Mouse (Mus musculus) midbrain, embryonic 10.5 days (tissue): ENCODE measurements around the gene Tanc1. TPM values are rescaled to one million over a fixed set of nuclear protein-coding genes. Genes with fewer than 3 reads are reported as not detected.
A peak's percentile ranks its signal among the peaks of the same experiment; 100 is the strongest.

Source experiments
- DNase-seq: peaks from one replicate; pipeline ENCODE4 v3.0.0-alpha.2; 2017; ENCODE audit warnings: low spot score
- H3K27ac ChIP-seq: fragments of 300-500 bp; sonication (generic); replicated peaks from 2 replicates; pipeline ENCODE4 v1.5.1; 2016; ENCODE audit warnings: mild to moderate bottlenecking
- H3K27me3 ChIP-seq: fragments of 300-500 bp; sonication (generic); 2 replicates; pipeline ENCODE4 v1.6.1; 2016; ENCODE audit warnings: low read depth, mild to moderate bottlenecking; ENCODE audit not compliant: poor library complexity, severe bottlenecking
- H3K36me3 ChIP-seq: fragments of 300-500 bp; sonication (generic); 2 replicates; pipeline ENCODE4 v1.6.1; 2016; ENCODE audit warnings: mild to moderate bottlenecking, moderate library complexity
- H3K4me1 ChIP-seq: fragments of 300-500 bp; sonication (generic); 2 replicates; pipeline ENCODE4 v1.6.1; 2016
- H3K4me3 ChIP-seq: fragments of 300-500 bp; sonication (generic); 2 replicates; pipeline ENCODE4 v1.5.1; 2016; ENCODE audit warnings: mild to moderate bottlenecking, moderate library complexity
- H3K9me3 ChIP-seq: fragments of 300-500 bp; sonication (generic); replicated peaks from 2 replicates; pipeline ENCODE4 v1.6.1; 2016; ENCODE audit warnings: mild to moderate bottlenecking
- WGBS: fragments of 180-500 bp; shearing (Covaris S2); methylation state at CpG from one replicate; pipeline ENCODE4 v1.1.7; 2016; 5-methylcytosine and 5-hydroxymethylcytosine counted together
- polyA plus RNA-seq: library from polyadenylated mRNA; unstranded; fragments of >200 nt; fragmentation: Nextera tagmentation; extraction: Ambion mirVana; gene quantifications from 2 replicates; pipeline ENCODE4 v1.2.1, GENCODE M21; 2016

Tanc1 gene
- polyA plus RNA-seq, 1 experiment from 2014 or later, result 11.9 TPM

GRCm38 (mm10) chr2:59664803-59665567 lies 53.1 kb downstream of the Tanc1 start:
- no peaks in the 10 kb centered on the region for H3K27me3 ChIP-seq
- no peak overlapping the region for H3K4me3 ChIP-seq
- 87% methylated on average over 16 of the region's 16 CpGs for WGBS

GRCm38 (mm10) chr2:59666533-59666932 lies 54.7 kb downstream of the Tanc1 start:
- DNase-seq, result no peak
- Histone ChIP-seq H3K27me3 (0 out of 2 replicates have a peak, but pooled peaks cover 3% of the 10 kb centered on the region), H3K4me1 (peaks cover 23% of the 10 kb centered on the region), H3K36me3 (no peaks in the 10 kb centered on the region), H3K9me3 (no peaks in the 10 kb centered on the region), H3K27ac (no peak overlapping the region), H3K4me3 (no peak overlapping the region)
- 92% methylated on average over 5 of the region's 5 CpGs for WGBS

More at GRCm38 (mm10) chr2:59664803-59665567, 53.1 kb downstream of the Tanc1 start:
- H3K4me1 ChIP-seq, result peaks cover 24% of the 10 kb centered on the region
- no peak overlapping the region for H3K27ac ChIP-seq
- no peaks in the 10 kb centered on the region for H3K36me3 ChIP-seq
- H3K9me3 ChIP-seq, result no peaks in the 10 kb centered on the region
- no peak for DNase-seq

- 75% methylated on average over 15 of the region's 15 CpGs for WGBS
- H3K4me1 ChIP-seq, result peaks cover 32% of the 10 kb centered on the region
- H3K4me3 ChIP-seq, result no peak overlapping the region
- no peak for DNase-seq
- H3K27ac ChIP-seq, result no peak overlapping the region; the same call in 1 of the 2 replicates
- H3K9me3 ChIP-seq, result no peaks in the 10 kb centered on the region
- H3K27me3 ChIP-seq, result 0 out of 2 replicates have a peak, but pooled peaks cover 10% of the 10 kb centered on the region
- no peaks in the 10 kb centered on the region for H3K36me3 ChIP-seq
These were observed 58.5 kb downstream of the Tanc1 start for GRCm38 (mm10) chr2:59670087-59671060.

GRCm38 (mm10) chr2:59671671-59672070 lies 59.8 kb downstream of the Tanc1 start:
- H3K36me3 ChIP-seq, result no peaks in the 10 kb centered on the region
- 47% methylated on average over 8 of the region's 8 CpGs for WGBS
- no peak for DNase-seq
- H3K9me3 ChIP-seq, result no peaks in the 10 kb centered on the region
- peaks cover 42% of the 10 kb centered on the region for H3K4me1 ChIP-seq
- no peak overlapping the region for H3K27ac ChIP-seq
- 0 out of 2 replicates have a peak, but pooled peaks cover 10% of the 10 kb centered on the region for H3K27me3 ChIP-seq
- no peak overlapping the region for H3K4me3 ChIP-seq

- no peaks in the 10 kb centered on the region for H3K36me3 ChIP-seq
- H3K27me3 ChIP-seq, result 0 out of 2 replicates have a peak, but pooled peaks cover 10% of the 10 kb centered on the region
- no peaks in the 10 kb centered on the region for H3K9me3 ChIP-seq
- no peak overlapping the region for H3K4me3 ChIP-seq
- H3K27ac ChIP-seq, result no peak overlapping the region
- WGBS, result 28% methylated on average over 4 of the region's 4 CpGs
- H3K4me1 ChIP-seq, result peaks cover 42% of the 10 kb centered on the region
- DNase-seq, result no peak
These were observed 60.2 kb downstream of the Tanc1 start for GRCm38 (mm10) chr2:59672086-59672485.

- no peaks in the 10 kb centered on the region for H3K36me3 ChIP-seq
- no peak overlapping the region for H3K27ac ChIP-seq
- 47% methylated on average over 8 of the region's 8 CpGs for WGBS
- peaks cover 42% of the 10 kb centered on the region for H3K4me1 ChIP-seq
- H3K27me3 ChIP-seq, result 0 out of 2 replicates have a peak, but pooled peaks cover 10% of the 10 kb centered on the region
- H3K9me3 ChIP-seq, result no peaks in the 10 kb centered on the region
- DNase-seq, result no peak
- H3K4me3 ChIP-seq, result no peak overlapping the region
These were observed 60.8 kb downstream of the Tanc1 start for GRCm38 (mm10) chr2:59672686-59673085.

GRCm38 (mm10) chr2:59673351-59673750 lies 61.5 kb downstream of the Tanc1 start:
- 82% methylated on average over 6 of the region's 6 CpGs for WGBS

GRCm38 (mm10) chr2:59673877-59674276 lies 62.0 kb downstream of the Tanc1 start:
- Histone ChIP-seq H3K27ac (no peak overlapping the region), H3K4me3 (no peak overlapping the region), H3K27me3 (0 out of 2 replicates have a peak, but pooled peaks cover 10% of the 10 kb centered on the region), H3K9me3 (no peaks in the 10 kb centered on the region), H3K4me1 (peaks cover 42% of the 10 kb centered on the region), H3K36me3 (no peaks in the 10 kb centered on the region)
- no peak for DNase-seq
- WGBS, result 73% methylated on average over 1 of the region's 1 CpGs

More at GRCm38 (mm10) chr2:59673351-59673750, 61.5 kb downstream of the Tanc1 start:
- Histone ChIP-seq H3K9me3 (no peaks in the 10 kb centered on the region), H3K27ac (no peak overlapping the region), H3K36me3 (no peaks in the 10 kb centered on the region), H3K27me3 (0 out of 2 replicates have a peak, but pooled peaks cover 10% of the 10 kb centered on the region), H3K4me3 (no peak overlapping the region), H3K4me1 (peaks cover 42% of the 10 kb centered on the region)
- no peak for DNase-seq

GRCm38 (mm10) chr2:59675270-59675995 lies 63.6 kb downstream of the Tanc1 start:
- peaks cover 42% of the 10 kb centered on the region for H3K4me1 ChIP-seq
- peak overlapping the region; percentile 39; the same call in 1 of the 2 replicates for H3K27ac ChIP-seq
- 46% methylated on average over 17 of the region's 17 CpGs for WGBS

GRCm38 (mm10) chr2:59676041-59676440 lies 64.2 kb downstream of the Tanc1 start:
- no peaks in the 10 kb centered on the region for H3K9me3 ChIP-seq
- 0 out of 2 replicates have a peak, but pooled peaks cover 6% of the 10 kb centered on the region for H3K27me3 ChIP-seq
- no peak overlapping the region for H3K4me3 ChIP-seq
- no peak overlapping the region for H3K27ac ChIP-seq
- no peak for DNase-seq
- WGBS, result 72% methylated on average over 6 of the region's 6 CpGs
- H3K36me3 ChIP-seq, result no peaks in the 10 kb centered on the region
- H3K4me1 ChIP-seq, result peaks cover 37% of the 10 kb centered on the region

More at GRCm38 (mm10) chr2:59675270-59675995, 63.6 kb downstream of the Tanc1 start:
- 0 out of 2 replicates have a peak, but pooled peaks cover 10% of the 10 kb centered on the region for H3K27me3 ChIP-seq
- H3K4me3 ChIP-seq, result no peak overlapping the region
- no peaks in the 10 kb centered on the region for H3K9me3 ChIP-seq
- no peak for DNase-seq
- no peaks in the 10 kb centered on the region for H3K36me3 ChIP-seq

- 69% methylated on average over 6 of the region's 6 CpGs for WGBS
- Histone ChIP-seq H3K27ac (no peak overlapping the region), H3K4me3 (no peak overlapping the region), H3K36me3 (no peaks in the 10 kb centered on the region), H3K4me1 (peaks cover 34% of the 10 kb centered on the region), H3K9me3 (no peaks in the 10 kb centered on the region), H3K27me3 (0 out of 2 replicates have a peak, but pooled peaks cover 6% of the 10 kb centered on the region)
- no peak for DNase-seq
These were observed 64.6 kb downstream of the Tanc1 start for GRCm38 (mm10) chr2:59676442-59676841.
